Mouse (Mus musculus): ENCODE data around the gene Cldn13. TPM values are rescaled to one million over a fixed set of nuclear protein-coding genes. Genes with fewer than 3 reads are reported as not detected.
A peak's percentile ranks its signal among the peaks of the same experiment; 100 is the strongest.

Cldn13 gene
- polyA plus RNA-seq, 1 experiment from 2014 or later, result not detected

GRCm38 (mm10) chr5:134887447-134888335 is 27.6 kb downstream of the Cldn13 start:
- 53% methylated on average over 18 of the region's 18 CpGs for WGBS
- Histone ChIP-seq H3K4me3 (no peak overlapping the region), H3K4me2 (no peak overlapping the region), H3K27ac (0 out of 2 replicates have a peak overlapping the region, but pooled peaks have one; percentile 24), H3K9ac (no peak overlapping the region; the same call in 1 of the 2 replicates), H3K4me1 (replicated peaks) (peaks cover 4% of the 10 kb centered on the region; the same call in 1 of the 2 replicates), H3K36me3 (no peaks in the 10 kb centered on the region), H3K9me3 (no peaks in the 10 kb centered on the region), H3K27me3 (no peaks in the 10 kb centered on the region)
- ATAC-seq (ENCODE audit: low FRiP score), result no peak

DNA sequence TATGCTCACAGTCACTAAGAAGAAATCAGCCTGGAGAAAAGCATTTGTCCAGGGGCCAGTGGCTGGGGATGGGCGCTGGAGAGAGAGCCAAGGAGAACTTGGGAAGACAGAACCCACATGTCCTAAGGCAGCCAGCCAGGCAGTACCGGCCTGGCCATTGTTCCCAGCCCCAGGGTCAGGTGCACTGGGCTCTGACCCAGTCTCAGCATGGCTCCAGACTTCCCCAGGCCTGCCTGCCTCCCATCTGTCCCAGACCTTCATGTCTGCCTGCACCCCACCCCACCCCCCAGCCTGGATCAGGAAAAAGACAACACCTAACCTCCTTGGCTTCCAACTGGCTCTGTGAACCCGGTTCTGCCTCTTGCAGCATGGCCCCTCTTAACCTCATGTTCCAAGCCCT is 32.2 kb downstream of the Cldn13 start:
- 65% methylated on average over 3 of the region's 3 CpGs for WGBS
- Histone ChIP-seq H3K4me2 (no peak overlapping the region), H3K27me3 (no peaks in the 10 kb centered on the region), H3K4me1 (replicated peaks) (peaks cover 4% of the 10 kb centered on the region; the same call in 1 of the 2 replicates), H3K27ac (no peak overlapping the region), H3K36me3 (no peaks in the 10 kb centered on the region), H3K4me3 (no peak overlapping the region), H3K9me3 (no peaks in the 10 kb centered on the region), H3K9ac (no peak overlapping the region)
- ATAC-seq (ENCODE audit: low FRiP score), result no peak

DNA sequence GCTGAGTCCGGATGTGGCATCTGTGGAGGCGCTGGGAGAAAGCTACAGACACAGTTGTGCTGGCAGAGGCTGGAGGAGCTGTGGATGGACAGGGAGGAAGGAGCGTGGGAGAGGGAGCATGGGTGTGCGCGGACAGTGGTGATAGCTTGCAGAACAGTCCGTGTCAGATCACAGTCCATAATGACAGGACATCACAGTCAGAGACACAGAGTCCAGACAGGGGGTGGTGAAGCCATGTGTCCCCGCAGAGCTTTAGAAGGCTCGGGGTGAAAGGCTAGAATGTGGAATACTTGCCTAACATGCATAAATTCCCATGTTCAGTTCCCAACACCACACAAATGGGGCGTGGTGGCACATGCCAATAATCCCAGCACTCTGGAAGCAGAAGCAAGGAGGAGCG is 38.5 kb downstream of the Cldn13 start:
- H3K4me3 ChIP-seq, result no peak overlapping the region
- no peaks in the 10 kb centered on the region for H3K36me3 ChIP-seq
- no peaks in the 10 kb centered on the region for H3K27me3 ChIP-seq
- WGBS, result 83% methylated on average over 10 of the region's 10 CpGs
- ATAC-seq (ENCODE audit: low FRiP score), result no peak
- H3K4me1 ChIP-seq (replicated peaks), result 0 out of 2 replicates have a peak, but pooled peaks cover 4% of the 10 kb centered on the region
- no peak overlapping the region for H3K4me2 ChIP-seq
- no peak overlapping the region for H3K9ac ChIP-seq
- H3K9me3 ChIP-seq, result no peaks in the 10 kb centered on the region
- H3K27ac ChIP-seq, result no peak overlapping the region

DNA sequence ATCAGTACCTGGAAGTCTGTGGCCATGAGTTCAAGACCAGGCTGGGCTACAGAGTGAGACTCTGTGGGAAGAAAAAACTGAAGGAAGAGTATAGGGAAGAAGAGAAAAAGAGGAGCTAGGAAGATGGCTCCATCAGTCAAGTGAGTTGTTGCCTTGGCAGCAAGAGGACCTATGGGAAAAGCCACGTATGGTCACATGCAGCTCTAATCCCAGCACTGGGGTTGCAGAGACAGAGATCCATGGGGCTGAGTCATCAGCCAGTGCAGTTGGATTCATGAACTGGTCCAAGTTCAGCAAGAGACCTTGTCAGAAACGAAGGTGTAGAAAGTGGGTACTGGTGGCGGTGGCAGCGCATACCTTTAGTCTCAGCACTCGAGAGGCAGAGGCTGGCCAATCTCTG is 40.1 kb downstream of the Cldn13 start:
- ATAC-seq (ENCODE audit: low FRiP score), result no peak
- WGBS, result 90% methylated on average over 5 of the region's 5 CpGs
- H3K9me3 ChIP-seq, result no peaks in the 10 kb centered on the region

DNA sequence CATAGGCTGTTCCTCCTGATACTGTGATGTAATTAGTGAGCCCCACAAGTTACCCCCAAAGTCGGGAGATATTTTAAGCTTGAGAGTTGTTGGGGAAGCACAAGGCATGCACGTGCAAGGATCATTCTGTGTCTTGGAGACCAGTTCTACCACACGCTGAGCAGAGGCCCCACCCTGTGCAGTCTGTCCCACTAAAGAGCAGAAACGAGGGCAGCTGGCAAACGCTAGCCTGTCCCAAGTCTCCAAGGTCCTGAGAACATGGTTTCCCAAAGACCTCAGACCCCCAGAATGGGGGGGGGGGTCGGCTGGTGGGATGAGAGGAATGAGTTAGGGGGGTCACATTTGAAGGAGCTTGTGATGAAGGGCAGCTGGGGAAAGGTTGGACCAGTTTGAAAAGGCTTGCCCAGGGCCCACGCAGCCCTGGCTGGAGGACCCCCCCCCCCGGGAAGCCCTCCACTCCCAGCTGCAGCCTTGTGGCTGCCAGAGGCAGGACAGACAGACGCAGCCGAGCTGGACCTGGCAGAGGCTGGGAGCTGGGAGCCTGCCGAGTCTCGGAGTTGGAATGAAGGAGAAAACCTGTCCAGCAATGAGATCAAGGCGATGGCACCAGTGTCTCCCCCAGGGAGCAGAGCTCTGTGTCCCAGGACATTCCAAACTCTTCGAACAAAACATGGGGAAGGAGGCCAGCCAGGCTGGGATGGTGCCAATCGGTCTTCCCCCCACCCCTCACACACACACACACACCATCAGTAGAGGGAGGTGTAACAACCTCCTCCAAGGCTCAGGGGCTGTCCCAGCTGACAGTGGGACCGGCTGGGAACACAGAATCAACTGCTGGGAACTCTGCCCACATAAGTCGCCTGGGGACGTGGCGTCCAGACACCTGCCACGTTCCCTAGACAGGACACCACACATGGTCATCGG is 41.1 kb downstream of the Cldn13 start:
- H3K9me3 ChIP-seq, result no peaks in the 10 kb centered on the region
- no peak overlapping the region for H3K27ac ChIP-seq
- H3K9ac ChIP-seq, result no peak overlapping the region
- 68% methylated on average over 21 of the region's 21 CpGs for WGBS
- H3K4me2 ChIP-seq, result no peak overlapping the region
- no peak overlapping the region for H3K4me3 ChIP-seq
- no peaks in the 10 kb centered on the region for H3K36me3 ChIP-seq
- ATAC-seq (ENCODE audit: low FRiP score), result no peak
- no peaks in the 10 kb centered on the region for H3K27me3 ChIP-seq
- 0 out of 2 replicates have a peak, but pooled peaks cover 4% of the 10 kb centered on the region for H3K4me1 ChIP-seq (replicated peaks)

More for the DNA sequence above, 40.1 kb downstream of the Cldn13 start:
- Histone ChIP-seq H3K36me3 (no peaks in the 10 kb centered on the region), H3K4me3 (no peak overlapping the region), H3K4me1 (replicated peaks) (0 out of 2 replicates have a peak, but pooled peaks cover 4% of the 10 kb centered on the region), H3K4me2 (no peak overlapping the region), H3K27ac (no peak overlapping the region), H3K27me3 (no peaks in the 10 kb centered on the region), H3K9ac (no peak overlapping the region)

DNA sequence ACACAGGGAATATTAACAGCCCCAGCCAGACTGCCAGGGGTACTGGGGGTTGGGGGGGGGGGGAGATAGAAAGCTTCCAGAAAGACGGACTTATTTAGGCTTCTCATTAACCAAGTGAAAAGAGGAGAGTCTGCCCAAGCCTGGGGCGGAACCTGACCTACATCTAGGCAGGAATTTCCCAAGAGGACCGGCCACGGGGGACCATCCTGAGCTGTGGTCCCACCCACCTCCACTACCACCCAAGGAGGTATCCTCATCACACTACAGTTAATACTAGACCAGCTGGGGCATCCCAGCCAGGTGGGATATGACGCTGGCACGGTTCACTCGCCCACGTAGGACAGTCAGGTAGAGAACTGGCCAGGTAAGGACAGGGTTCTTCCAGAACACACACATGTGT is 42.3 kb downstream of the Cldn13 start:
- no peaks in the 10 kb centered on the region for H3K9me3 ChIP-seq
- H3K4me1 ChIP-seq (replicated peaks), result 0 out of 2 replicates have a peak, but pooled peaks cover 4% of the 10 kb centered on the region
- H3K27ac ChIP-seq, result no peak overlapping the region
- H3K27me3 ChIP-seq, result no peaks in the 10 kb centered on the region
- H3K4me2 ChIP-seq, result no peak overlapping the region
- no peak overlapping the region for H3K4me3 ChIP-seq
- no peaks in the 10 kb centered on the region for H3K36me3 ChIP-seq
- H3K9ac ChIP-seq, result no peak overlapping the region
- no peak for ATAC-seq (ENCODE audit: low FRiP score)
- 84% methylated on average over 8 of the region's 8 CpGs for WGBS

DNA sequence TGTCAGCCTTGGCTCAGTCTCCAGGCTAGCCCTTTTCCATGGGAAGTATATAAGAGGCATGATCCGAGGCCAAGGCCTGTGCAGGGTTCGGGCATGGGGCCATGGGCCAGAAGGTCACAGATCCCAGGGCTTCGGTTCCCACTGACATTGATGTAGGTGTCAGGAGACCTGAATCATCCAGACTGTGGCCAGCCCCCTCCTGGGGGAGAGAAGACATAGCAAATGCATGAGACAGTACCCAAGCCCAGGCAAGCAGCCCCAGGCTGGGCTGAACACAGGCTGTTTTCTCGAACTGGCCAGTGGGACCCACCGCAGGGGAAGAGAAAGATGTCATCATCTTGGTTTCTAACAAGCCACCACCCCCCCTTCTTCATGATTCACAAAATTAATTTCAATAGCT is 42.7 kb downstream of the Cldn13 start:
- Histone ChIP-seq H3K4me2 (no peak overlapping the region), H3K27me3 (no peaks in the 10 kb centered on the region), H3K9ac (no peak overlapping the region), H3K4me1 (replicated peaks) (0 out of 2 replicates have a peak, but pooled peaks cover 4% of the 10 kb centered on the region), H3K9me3 (no peaks in the 10 kb centered on the region), H3K4me3 (no peak overlapping the region), H3K36me3 (no peaks in the 10 kb centered on the region), H3K27ac (no peak overlapping the region)
- WGBS, result 71% methylated on average over 5 of the region's 5 CpGs
- no peak for ATAC-seq (ENCODE audit: low FRiP score)

- H3K4me2 ChIP-seq, result no peak overlapping the region
- no peaks in the 10 kb centered on the region for H3K27me3 ChIP-seq
- 87% methylated on average over 5 of the region's 5 CpGs for WGBS
- H3K36me3 ChIP-seq, result no peaks in the 10 kb centered on the region
- no peak for ATAC-seq (ENCODE audit: low FRiP score)
- no peaks in the 10 kb centered on the region for H3K9me3 ChIP-seq
- no peaks in the 10 kb centered on the region for H3K4me1 ChIP-seq (replicated peaks)
- H3K9ac ChIP-seq, result no peak overlapping the region
- H3K4me3 ChIP-seq, result no peak overlapping the region
- no peak overlapping the region for H3K27ac ChIP-seq
Measured at GRCm38 (mm10) chr5:134868506-134868905, 46.8 kb downstream of the Cldn13 start.

- Histone ChIP-seq H3K4me3 (no peak overlapping the region), H3K4me1 (replicated peaks) (no peaks in the 10 kb centered on the region), H3K27ac (no peak overlapping the region), H3K4me2 (no peak overlapping the region), H3K36me3 (no peaks in the 10 kb centered on the region), H3K9ac (no peak overlapping the region), H3K9me3 (no peaks in the 10 kb centered on the region), H3K27me3 (no peaks in the 10 kb centered on the region)
- ATAC-seq (ENCODE audit: low FRiP score), result no peak
- WGBS, result 65% methylated on average over 18 of the region's 18 CpGs
Measured at GRCm38 (mm10) chr5:134867320-134868144, 47.8 kb downstream of the Cldn13 start.

- Histone ChIP-seq H3K4me2 (no peak overlapping the region), H3K4me3 (no peak overlapping the region), H3K27me3 (no peaks in the 10 kb centered on the region), H3K9me3 (no peaks in the 10 kb centered on the region), H3K9ac (no peak overlapping the region), H3K36me3 (no peaks in the 10 kb centered on the region), H3K27ac (no peak overlapping the region), H3K4me1 (replicated peaks) (no peaks in the 10 kb centered on the region)
- ATAC-seq (ENCODE audit: low FRiP score), result no peak
- WGBS, result 63% methylated on average over 8 of the region's 8 CpGs
Measured at GRCm38 (mm10) chr5:134865158-134865557, 50.2 kb downstream of the Cldn13 start.
